Mouse (Mus musculus): ENCODE results near the gene Gm21943. TPM values are rescaled to one million over a fixed set of nuclear protein-coding genes. Genes with fewer than 3 reads are reported as not detected.
"Not testable (repeated sequence)": the region's sequence is repeated elsewhere in the genome, so short reads cannot be mapped to it uniquely, and the experiment has no call there.

Gene Gm21943
- total RNA-seq (2021) = not detected
- long read RNA-seq, experiment 1 = 0 reads
- long read RNA-seq, experiment 2 = 0 reads

DNA sequence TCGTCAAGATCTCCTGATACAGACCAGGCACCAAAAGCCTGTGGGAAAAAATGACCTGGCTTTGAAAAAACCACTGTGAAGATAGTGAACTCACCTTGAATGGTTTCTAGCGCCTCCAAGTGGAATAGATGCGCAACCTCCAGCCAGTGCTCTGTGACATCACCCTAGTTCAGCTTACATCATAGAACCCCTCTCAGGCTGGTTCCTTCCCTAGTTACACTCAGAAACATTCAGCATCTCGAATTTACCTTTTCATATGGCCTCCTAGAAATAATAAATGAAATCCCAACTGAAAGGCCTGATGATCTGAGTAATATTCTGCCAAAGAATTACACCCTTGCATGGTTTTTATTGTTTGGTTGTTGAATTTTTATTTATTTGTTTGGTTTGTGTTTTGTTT lies at the start of gene Gm21943:
Gm21943 (minus strand) TSS at position 101 of the 400 bp plus-strand sequence.
- H3K4me3 ChIP-seq; intact Hi-C loops (cut with DNase I); H3K27ac ChIP-seq; DNase-seq: not testable (repeated sequence)

Other genes with a start within 250 kb of the Gm21943 start
- gene Gm28961, start 172.0 kb upstream of the Gm21943 start, total RNA-seq (2021) = not detected